Mouse (Mus musculus): ENCODE measurements around the gene Fam166a.

Gene Fam166a

GRCm38 (mm10) chr2:25223681-25224491 lies 5.3 kb downstream of the Fam166a start:
- DNase-seq (ENCODE audit: low read depth, low spot score) = peak; percentile 33

GRCm38 (mm10) chr2:25224492-25224765 lies 5.9 kb downstream of the Fam166a start, which contains the start of gene Tubb4b:
Gene Tubb4b (minus strand): TSS chr2:25224702.
- DNase-seq (ENCODE audit: low read depth, low spot score) = no peak

GRCm38 (mm10) chr2:25224766-25225752 lies 6.5 kb downstream of the Fam166a start:
- DNase-seq (ENCODE audit: low read depth, low spot score) = peak; percentile 99

GRCm38 (mm10) chr2:25225811-25226379 lies 7.3 kb downstream of the Fam166a start:
- no peak for DNase-seq (ENCODE audit: low read depth, low spot score)

- no peak for DNase-seq (ENCODE audit: low read depth, low spot score)
These were observed 8.3 kb downstream of the Fam166a start for GRCm38 (mm10) chr2:25226864-25227263.

- no peak for DNase-seq (ENCODE audit: low read depth, low spot score)
These were observed 8.9 kb downstream of the Fam166a start for GRCm38 (mm10) chr2:25227406-25227805.

- DNase-seq (ENCODE audit: low read depth, low spot score) = peak; percentile 61
These were observed 9.9 kb downstream of the Fam166a start for GRCm38 (mm10) chr2:25228431-25228889.

- DNase-seq (ENCODE audit: low read depth, low spot score) = no peak
These were observed 10.5 kb downstream of the Fam166a start for GRCm38 (mm10) chr2:25228995-25229530.

- DNase-seq (ENCODE audit: low read depth, low spot score) = no peak
These were observed 11.0 kb downstream of the Fam166a start for GRCm38 (mm10) chr2:25229582-25229981.

GRCm38 (mm10) chr2:25230581-25230980 lies 12.0 kb downstream of the Fam166a start:
- no peak for DNase-seq (ENCODE audit: low read depth, low spot score)

GRCm38 (mm10) chr2:25231038-25231437 lies 12.5 kb downstream of the Fam166a start:
- DNase-seq (ENCODE audit: low read depth, low spot score) = no peak

- DNase-seq (ENCODE audit: low read depth, low spot score) = no peak
These were observed 14.9 kb downstream of the Fam166a start for GRCm38 (mm10) chr2:25233421-25233820.

- no peak for DNase-seq (ENCODE audit: low read depth, low spot score)
These were observed 15.5 kb downstream of the Fam166a start, which contains the start of gene Slc34a3 for GRCm38 (mm10) chr2:25234050-25234449. Gene Slc34a3 (minus strand): TSS chr2:25234364.

- DNase-seq (ENCODE audit: low read depth, low spot score) = no peak
These were observed 16.1 kb downstream of the Fam166a start for GRCm38 (mm10) chr2:25234551-25235220.

GRCm38 (mm10) chr2:25236614-25237013 lies 18.1 kb downstream of the Fam166a start, which contains the start of gene Rnf224:
Gene Rnf224 (minus strand): TSS chr2:25236787.
- DNase-seq (ENCODE audit: low read depth, low spot score) = no peak

- DNase-seq (ENCODE audit: low read depth, low spot score) = no peak
These were observed 19.0 kb downstream of the Fam166a start for GRCm38 (mm10) chr2:25237522-25237921.

GRCm38 (mm10) chr2:25238106-25238505 lies 19.6 kb downstream of the Fam166a start:
- no peak for DNase-seq (ENCODE audit: low read depth, low spot score)

GRCm38 (mm10) chr2:25239766-25240165 lies 21.2 kb downstream of the Fam166a start:
- no peak for DNase-seq (ENCODE audit: low read depth, low spot score)

- DNase-seq (ENCODE audit: low read depth, low spot score) = no peak
These were observed 21.8 kb downstream of the Fam166a start for GRCm38 (mm10) chr2:25240310-25240709.

GRCm38 (mm10) chr2:25240723-25241437 lies 22.3 kb downstream of the Fam166a start:
- DNase-seq (ENCODE audit: low read depth, low spot score) = peak; percentile 58
